Mouse (Mus musculus): ENCODE results near the gene Plekha7. TPM values are rescaled to one million over a fixed set of nuclear protein-coding genes. Genes with fewer than 3 reads are reported as not detected.

The Plekha7 gene
- polyA plus RNA-seq, 1 experiment: 38.2 TPM

GRCm38 (mm10) chr7:116198902-116199301 is 109.3 kb downstream of the Plekha7 start:
- Histone ChIP-seq H3K4me3 (ENCODE audit: low read depth, low read length) (no peak overlapping the region), H3K36me3 (ENCODE audit: control insufficient read depth, insufficient read depth, low read length) (no peaks in the 10 kb centered on the region), H3K4me1 (ENCODE audit: control insufficient read depth, insufficient read depth, insufficient read length, low read length) (peaks cover 61% of the 10 kb centered on the region), H3K27me3 (ENCODE audit: control insufficient read depth, insufficient read depth, low read length) (no peaks in the 10 kb centered on the region), H3K27ac (ENCODE audit: insufficient read depth, low read depth, low read length) (peak overlapping the region; percentile 90)
- WGBS: 16% methylated on average over 2 of the region's 2 CpGs
- TF ChIP-seq CTCF (IDR thresholded peaks at IDR 0.05; ENCODE audit: extremely low read depth, insufficient read length, insufficient replicate concordance, low read depth, low read length) (peak; percentile 18; the same call in 1 of the 2 replicates), POLR2A (IDR thresholded peaks at IDR 0.05; ENCODE audit: low read depth, low read length) (no peak)

GRCm38 (mm10) chr7:116198407-116198806 is 109.8 kb downstream of the Plekha7 start:
- Histone ChIP-seq H3K4me1 (ENCODE audit: control insufficient read depth, insufficient read depth, insufficient read length, low read length) (peaks cover 59% of the 10 kb centered on the region), H3K36me3 (ENCODE audit: control insufficient read depth, insufficient read depth, low read length) (no peaks in the 10 kb centered on the region), H3K4me3 (ENCODE audit: low read depth, low read length) (peak overlapping the region; percentile 51), H3K27me3 (ENCODE audit: control insufficient read depth, insufficient read depth, low read length) (no peaks in the 10 kb centered on the region), H3K27ac (ENCODE audit: insufficient read depth, low read depth, low read length) (peak overlapping the region; percentile 90)
- 11% methylated on average over 7 of the region's 7 CpGs for WGBS
- TF ChIP-seq CTCF (IDR thresholded peaks at IDR 0.05; ENCODE audit: extremely low read depth, insufficient read length, insufficient replicate concordance, low read depth, low read length): no peak
- peak; percentile 34; the same call in 1 of the 2 replicates for TF ChIP-seq POLR2A (IDR thresholded peaks at IDR 0.05; ENCODE audit: low read depth, low read length)

GRCm38 (mm10) chr7:116196974-116197679 is 111.0 kb downstream of the Plekha7 start:
- peak overlapping the region; percentile 90 for H3K27ac ChIP-seq (ENCODE audit: insufficient read depth, low read depth, low read length)
- H3K36me3 ChIP-seq (ENCODE audit: control insufficient read depth, insufficient read depth, low read length): no peaks in the 10 kb centered on the region
- H3K4me3 ChIP-seq (ENCODE audit: low read depth, low read length): peak overlapping the region; percentile 51
- H3K4me1 ChIP-seq (ENCODE audit: control insufficient read depth, insufficient read depth, insufficient read length, low read length): peaks cover 50% of the 10 kb centered on the region
- TF ChIP-seq POLR2A (IDR thresholded peaks at IDR 0.05; ENCODE audit: low read depth, low read length): no peak
- no peak for TF ChIP-seq CTCF (IDR thresholded peaks at IDR 0.05; ENCODE audit: extremely low read depth, insufficient read length, insufficient replicate concordance, low read depth, low read length)
- 33% methylated on average over 8 of the region's 8 CpGs for WGBS
- H3K27me3 ChIP-seq (ENCODE audit: control insufficient read depth, insufficient read depth, low read length): no peaks in the 10 kb centered on the region

- Histone ChIP-seq H3K4me3 (ENCODE audit: low read depth, low read length) (no peak overlapping the region), H3K4me1 (ENCODE audit: control insufficient read depth, insufficient read depth, insufficient read length, low read length) (peaks cover 43% of the 10 kb centered on the region), H3K27ac (ENCODE audit: insufficient read depth, low read depth, low read length) (no peak overlapping the region), H3K27me3 (ENCODE audit: control insufficient read depth, insufficient read depth, low read length) (no peaks in the 10 kb centered on the region), H3K36me3 (ENCODE audit: control insufficient read depth, insufficient read depth, low read length) (no peaks in the 10 kb centered on the region)
- no peak for TF ChIP-seq CTCF (IDR thresholded peaks at IDR 0.05; ENCODE audit: extremely low read depth, insufficient read length, insufficient replicate concordance, low read depth, low read length)
- 74% methylated on average over 7 of the region's 7 CpGs for WGBS
Measured at GRCm38 (mm10) chr7:116194996-116195395, 113.2 kb downstream of the Plekha7 start.

- WGBS: 90% methylated on average over 7 of the region's 7 CpGs
- no peak for TF ChIP-seq CTCF (IDR thresholded peaks at IDR 0.05; ENCODE audit: extremely low read depth, insufficient read length, insufficient replicate concordance, low read depth, low read length)
- TF ChIP-seq POLR2A (IDR thresholded peaks at IDR 0.05; ENCODE audit: low read depth, low read length): no peak
Measured at GRCm38 (mm10) chr7:116192966-116193365, 115.2 kb downstream of the Plekha7 start.

GRCm38 (mm10) chr7:116192096-116192595 is 116.0 kb downstream of the Plekha7 start:
- peaks cover 26% of the 10 kb centered on the region for H3K4me1 ChIP-seq (ENCODE audit: control insufficient read depth, insufficient read depth, insufficient read length, low read length)
- H3K27me3 ChIP-seq (ENCODE audit: control insufficient read depth, insufficient read depth, low read length): no peaks in the 10 kb centered on the region
- WGBS: 64% methylated on average over 4 of the region's 4 CpGs
- no peak overlapping the region for H3K27ac ChIP-seq (ENCODE audit: insufficient read depth, low read depth, low read length)
- no peak overlapping the region for H3K4me3 ChIP-seq (ENCODE audit: low read depth, low read length)
- no peak for TF ChIP-seq CTCF (IDR thresholded peaks at IDR 0.05; ENCODE audit: extremely low read depth, insufficient read length, insufficient replicate concordance, low read depth, low read length)
- no peak for TF ChIP-seq POLR2A (IDR thresholded peaks at IDR 0.05; ENCODE audit: low read depth, low read length)
- H3K36me3 ChIP-seq (ENCODE audit: control insufficient read depth, insufficient read depth, low read length): peaks cover 9% of the 10 kb centered on the region

More at GRCm38 (mm10) chr7:116192966-116193365, 115.2 kb downstream of the Plekha7 start:
- Histone ChIP-seq H3K36me3 (ENCODE audit: control insufficient read depth, insufficient read depth, low read length) (peaks cover 5% of the 10 kb centered on the region), H3K4me3 (ENCODE audit: low read depth, low read length) (no peak overlapping the region), H3K4me1 (ENCODE audit: control insufficient read depth, insufficient read depth, insufficient read length, low read length) (peaks cover 33% of the 10 kb centered on the region), H3K27ac (ENCODE audit: insufficient read depth, low read depth, low read length) (no peak overlapping the region), H3K27me3 (ENCODE audit: control insufficient read depth, insufficient read depth, low read length) (no peaks in the 10 kb centered on the region)

GRCm38 (mm10) chr7:116191138-116191537 is 117.0 kb downstream of the Plekha7 start:
- 27% methylated on average over 3 of the region's 3 CpGs for WGBS
- peaks cover 17% of the 10 kb centered on the region for H3K36me3 ChIP-seq (ENCODE audit: control insufficient read depth, insufficient read depth, low read length)
- no peak overlapping the region for H3K4me3 ChIP-seq (ENCODE audit: low read depth, low read length)
- H3K27ac ChIP-seq (ENCODE audit: insufficient read depth, low read depth, low read length): no peak overlapping the region
- no peaks in the 10 kb centered on the region for H3K27me3 ChIP-seq (ENCODE audit: control insufficient read depth, insufficient read depth, low read length)
- H3K4me1 ChIP-seq (ENCODE audit: control insufficient read depth, insufficient read depth, insufficient read length, low read length): peaks cover 16% of the 10 kb centered on the region
- TF ChIP-seq CTCF (IDR thresholded peaks at IDR 0.05; ENCODE audit: extremely low read depth, insufficient read length, insufficient replicate concordance, low read depth, low read length): no peak
- TF ChIP-seq POLR2A (IDR thresholded peaks at IDR 0.05; ENCODE audit: low read depth, low read length): no peak

All from small intestine, adult 2 months (tissue).